Mouse (Mus musculus) liver, postnatal 0 days (tissue): ENCODE measurements around the gene Chmp6. TPM values are rescaled to one million over a fixed set of nuclear protein-coding genes. Genes with fewer than 3 reads are reported as not detected.

Experiments
- ATAC-seq: fragments of 200-750 bp; cut with Nextera tagmentation; 2 replicates; pipeline ENCODE4 v1.8.0; 2017; ENCODE audit warnings: mild to moderate bottlenecking, moderate library complexity
- DNase-seq: peaks from one replicate; pipeline ENCODE4 v3.0.0-alpha.2; 2016
- H3K27ac ChIP-seq: fragments of 300-500 bp; sonication (generic); 2 replicates; pipeline ENCODE4 v1.5.1; 2014; ENCODE audit warnings: antibody characterized with exemption, moderate library complexity, mild to moderate bottlenecking, low read depth
- H3K27me3 ChIP-seq: fragments of 300-500 bp; sonication (generic); 2 replicates; pipeline ENCODE4 v1.6.1; 2014; ENCODE audit warnings: low read length, control low read depth, mixed read lengths; ENCODE audit not compliant: insufficient read depth
- H3K36me3 ChIP-seq: fragments of 300-500 bp; sonication (generic); replicated peaks from 2 replicates; pipeline ENCODE4 v1.6.1; 2014; ENCODE audit warnings: mild to moderate bottlenecking, control low read depth, low read length, moderate library complexity, mixed read lengths; ENCODE audit not compliant: insufficient read depth
- H3K4me1 ChIP-seq: fragments of 300-500 bp; sonication (generic); 2 replicates; pipeline ENCODE4 v1.6.1; 2014; ENCODE audit warnings: antibody characterized with exemption, mild to moderate bottlenecking, control low read depth; ENCODE audit not compliant: insufficient read depth
- H3K4me2 ChIP-seq: fragments of 300-500 bp; sonication (generic); 2 replicates; pipeline ENCODE4 v1.6.1; 2014; ENCODE audit warnings: low read depth, mild to moderate bottlenecking, low read length, moderate library complexity, mixed read lengths
- H3K4me3 ChIP-seq: fragments of 300-500 bp; sonication (generic); 2 replicates; pipeline ENCODE4 v1.5.1; 2014; ENCODE audit warnings: low read depth, low read length
- H3K9ac ChIP-seq: fragments of 300-500 bp; sonication (generic); replicated peaks from 2 replicates; pipeline ENCODE4 v1.6.1; 2014; ENCODE audit warnings: mild to moderate bottlenecking, moderate library complexity
- H3K9me3 ChIP-seq: fragments of 300-500 bp; sonication (generic); 2 replicates; pipeline ENCODE4 v1.6.1; 2016; ENCODE audit warnings: mild to moderate bottlenecking, control low read depth, low read length, mixed read lengths
- CTCF ChIP-seq: sonication (generic); IDR thresholded peaks from 2 replicates; pipeline ENCODE4 v1.5.1; 2016; ENCODE audit warnings: antibody characterized with exemption, low read depth
- EP300 ChIP-seq: IDR thresholded peaks from 2 replicates; pipeline ENCODE4 v1.6.1; 2016; ENCODE audit warnings: antibody characterized with exemption, low read depth, mild to moderate bottlenecking
- WGBS: fragments of 180-500 bp; shearing (Covaris S2); extraction: QIAGEN DNeasy Blood & Tissue Kit; methylation state at CpG from one replicate; pipeline ENCODE4 v1.1.7; 2014; ENCODE audit not compliant: insufficient replicate concordance; 5-methylcytosine and 5-hydroxymethylcytosine counted together
- polyA plus RNA-seq: library from polyadenylated mRNA; unstranded; fragments of >200 nt; fragmentation: Nextera tagmentation; extraction: Ambion mirVana; gene quantifications from 2 replicates; pipeline ENCODE4 v1.2.1, GENCODE M21; 2015

The Chmp6 gene
- polyA plus RNA-seq, 1 experiment from 2014 or later = 30.5 TPM

DNA sequence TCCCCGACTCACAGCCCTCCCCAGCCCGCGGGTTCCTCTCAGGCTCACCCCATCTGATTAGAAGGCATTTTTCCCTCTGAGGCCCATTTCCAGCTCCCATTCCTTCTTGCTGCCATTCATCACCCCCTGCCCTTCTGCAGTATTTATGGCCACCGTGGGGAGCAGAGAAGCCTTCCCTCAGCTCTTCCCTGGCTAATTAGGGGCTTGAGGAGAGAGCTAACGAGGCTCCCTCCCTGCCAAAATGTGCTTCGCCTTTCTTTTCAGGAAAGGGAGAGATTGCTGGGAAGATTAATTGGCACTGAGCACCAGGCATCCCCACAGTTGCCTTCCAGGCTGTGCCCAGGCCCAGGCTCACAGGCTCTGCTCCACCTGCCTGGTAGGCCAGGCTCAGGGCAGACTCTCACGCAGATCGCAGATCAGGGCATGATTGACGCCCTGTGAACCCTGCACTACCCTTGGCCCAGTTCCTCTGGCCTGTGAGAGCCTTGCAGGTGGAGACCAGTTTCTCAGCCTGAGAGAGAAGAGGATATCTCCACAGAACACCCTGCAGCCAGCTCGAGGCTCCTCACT, 19.5 kb upstream of the Chmp6 start:
- WGBS = 67% methylated on average over 10 of the region's 10 CpGs
- peaks cover 34% of the 10 kb centered on the region for H3K36me3 ChIP-seq
- no peak for ATAC-seq

DNA sequence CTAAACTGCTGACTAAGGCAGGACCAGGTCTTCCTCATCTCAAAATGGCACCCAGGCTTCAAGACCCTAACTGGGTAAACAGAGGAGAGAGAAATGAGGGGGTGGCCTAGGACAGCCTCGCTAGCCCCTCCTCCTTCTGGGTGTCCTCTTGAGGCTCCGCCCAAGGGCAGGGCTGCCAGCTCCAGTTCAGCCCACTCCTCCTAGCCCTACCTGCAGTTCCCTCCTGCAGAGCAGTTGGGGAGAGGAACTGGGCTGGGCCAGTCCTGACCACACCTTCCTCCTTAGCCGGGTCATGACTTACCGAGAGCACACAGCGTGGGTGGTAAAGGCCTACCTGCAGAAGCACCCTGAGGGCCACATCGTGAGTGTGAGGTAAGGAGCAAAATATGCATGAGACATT, 18.6 kb upstream of the Chmp6 start:
- no peak for DNase-seq
- no peak overlapping the region for H3K27ac ChIP-seq
- no peaks in the 10 kb centered on the region for H3K4me1 ChIP-seq
- WGBS = 41% methylated on average over 6 of the region's 6 CpGs
- no peak overlapping the region for H3K9ac ChIP-seq
- no peak overlapping the region for H3K4me3 ChIP-seq
- peaks cover 28% of the 10 kb centered on the region for H3K36me3 ChIP-seq
- H3K9me3 ChIP-seq = no peaks in the 10 kb centered on the region
- H3K27me3 ChIP-seq = no peaks in the 10 kb centered on the region
- peak; percentile 36; the same call in 1 of the 2 replicates for ATAC-seq
- no peak overlapping the region for H3K4me2 ChIP-seq
- TF ChIP-seq EP300 = no peak
- TF ChIP-seq CTCF = no peak

More for the DNA sequence above, 19.5 kb upstream of the Chmp6 start:
- H3K27ac ChIP-seq = no peak overlapping the region
- no peak overlapping the region for H3K9ac ChIP-seq
- no peak for DNase-seq
- H3K4me3 ChIP-seq = no peak overlapping the region
- H3K9me3 ChIP-seq = no peaks in the 10 kb centered on the region
- H3K4me1 ChIP-seq = no peaks in the 10 kb centered on the region
- H3K27me3 ChIP-seq = no peaks in the 10 kb centered on the region
- H3K4me2 ChIP-seq = no peak overlapping the region
- TF ChIP-seq EP300 = no peak
- TF ChIP-seq CTCF = no peak

DNA sequence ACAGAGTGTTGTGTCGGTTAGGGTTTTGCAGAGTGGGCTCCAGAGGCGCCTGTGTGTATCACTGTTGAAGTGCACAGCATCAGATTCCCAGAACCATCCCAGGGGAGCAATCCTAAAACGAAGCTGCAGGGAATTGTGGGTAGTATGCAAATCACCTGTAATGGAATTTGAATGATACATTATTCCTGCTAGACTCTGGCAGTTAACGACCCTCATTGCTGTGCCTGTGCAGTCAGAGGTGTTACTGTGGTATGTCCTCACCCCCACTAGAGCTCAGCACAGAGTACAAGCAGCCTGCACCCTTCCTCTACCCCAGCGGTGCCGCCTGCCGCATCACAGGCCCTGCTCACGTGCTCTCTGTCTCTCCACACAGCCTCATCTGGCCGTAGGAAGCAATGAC, 16.2 kb upstream of the Chmp6 start:
- no peaks in the 10 kb centered on the region for H3K9me3 ChIP-seq
- TF ChIP-seq EP300 (no peak), CTCF (no peak)
- no peaks in the 10 kb centered on the region for H3K27me3 ChIP-seq
- no peak overlapping the region for H3K9ac ChIP-seq
- H3K4me2 ChIP-seq = no peak overlapping the region
- peaks cover 5% of the 10 kb centered on the region; the same call in 1 of the 2 replicates for H3K4me1 ChIP-seq
- H3K4me3 ChIP-seq = no peak overlapping the region
- H3K27ac ChIP-seq = no peak overlapping the region
- ATAC-seq (no peak), DNase-seq (no peak)
- peaks cover 13% of the 10 kb centered on the region for H3K36me3 ChIP-seq
- 76% methylated on average over 9 of the region's 9 CpGs for WGBS

DNA sequence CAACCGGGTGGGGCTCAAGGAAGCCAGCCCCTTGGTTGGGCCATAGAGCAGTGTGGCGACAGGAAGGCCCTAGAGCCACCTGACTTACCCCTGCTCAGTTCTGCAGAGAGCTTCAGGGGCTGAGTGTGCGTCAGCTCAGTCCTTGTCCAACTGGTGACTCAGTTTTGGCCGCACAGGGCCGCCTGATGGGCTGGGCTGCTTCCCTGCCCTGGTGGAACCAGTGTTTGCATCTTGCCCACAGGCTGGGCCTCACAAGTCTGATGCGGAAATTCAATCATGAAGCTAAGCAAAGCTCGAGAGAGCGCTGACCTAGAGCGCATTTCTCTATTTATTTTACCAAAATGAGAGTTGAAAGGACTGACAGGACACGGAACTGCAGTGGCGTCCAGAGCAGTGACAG, 14.3 kb upstream of the Chmp6 start:
- DNase-seq (no peak), ATAC-seq (no peak)
- H3K9me3 ChIP-seq = no peaks in the 10 kb centered on the region
- no peak overlapping the region for H3K9ac ChIP-seq
- 77% methylated on average over 11 of the region's 11 CpGs for WGBS
- peaks cover 13% of the 10 kb centered on the region for H3K36me3 ChIP-seq
- H3K4me1 ChIP-seq = peaks cover 5% of the 10 kb centered on the region; the same call in 1 of the 2 replicates
- no peaks in the 10 kb centered on the region for H3K27me3 ChIP-seq
- H3K4me2 ChIP-seq = no peak overlapping the region
- no peak overlapping the region for H3K4me3 ChIP-seq
- TF ChIP-seq CTCF = no peak
- no peak for TF ChIP-seq EP300
- no peak overlapping the region for H3K27ac ChIP-seq

DNA sequence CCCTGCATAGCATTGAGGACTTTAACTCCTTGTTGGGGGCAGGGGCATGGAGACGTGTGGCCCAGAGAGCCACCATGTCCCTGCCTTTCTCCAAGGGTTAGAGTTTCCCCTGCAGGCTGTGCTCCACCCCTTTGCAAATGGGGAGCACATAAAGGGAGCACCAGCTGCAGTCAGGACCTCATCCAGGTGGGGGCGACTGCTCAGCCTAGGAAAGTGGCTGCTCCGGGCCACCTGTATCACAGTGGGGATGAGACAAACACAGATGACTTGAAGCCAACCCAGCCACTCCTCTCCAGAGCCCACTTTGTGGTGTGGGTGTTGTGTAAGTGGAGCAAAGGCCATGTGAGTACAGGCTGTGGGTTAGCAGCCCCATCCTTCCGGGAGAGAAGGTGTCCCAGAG, 12.1 kb upstream of the Chmp6 start:
- ATAC-seq = no peak
- no peak for DNase-seq

DNA sequence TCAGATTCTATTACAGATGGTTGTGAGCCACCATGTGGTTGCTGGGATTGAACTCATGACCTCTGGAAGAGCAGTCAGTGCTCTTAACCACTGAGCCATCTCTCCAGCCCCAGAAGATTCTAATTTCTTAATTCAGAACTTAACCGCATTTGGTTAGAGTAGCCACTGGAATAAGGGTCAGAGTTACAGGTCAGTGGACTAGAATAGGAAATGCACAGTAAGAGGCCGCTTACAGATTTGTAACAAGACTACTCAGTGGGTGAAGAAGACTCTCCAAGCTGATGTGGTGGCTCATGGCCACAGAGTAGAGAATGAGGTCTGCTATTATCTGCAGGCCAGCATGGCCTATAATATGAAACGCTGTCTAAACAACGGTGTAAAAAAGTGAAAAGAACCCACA, 10.3 kb upstream of the Chmp6 start:
- Histone ChIP-seq H3K9ac (no peak overlapping the region), H3K4me3 (no peak overlapping the region), H3K36me3 (peaks cover 5% of the 10 kb centered on the region), H3K27me3 (0 out of 2 replicates have a peak, but pooled peaks cover 3% of the 10 kb centered on the region), H3K4me1 (peaks cover 5% of the 10 kb centered on the region; the same call in 1 of the 2 replicates), H3K9me3 (no peaks in the 10 kb centered on the region), H3K4me2 (no peak overlapping the region), H3K27ac (no peak overlapping the region)
- ATAC-seq (no peak), DNase-seq (no peak)
- no peak for TF ChIP-seq EP300
- no peak for TF ChIP-seq CTCF
- 78% methylated on average over 4 of the region's 4 CpGs for WGBS

More for the DNA sequence above, 12.1 kb upstream of the Chmp6 start:
- Histone ChIP-seq H3K4me3 (no peak overlapping the region), H3K36me3 (peaks cover 9% of the 10 kb centered on the region), H3K27ac (no peak overlapping the region), H3K9ac (no peak overlapping the region), H3K4me2 (no peak overlapping the region), H3K27me3 (0 out of 2 replicates have a peak, but pooled peaks cover 3% of the 10 kb centered on the region), H3K4me1 (peaks cover 5% of the 10 kb centered on the region; the same call in 1 of the 2 replicates), H3K9me3 (no peaks in the 10 kb centered on the region)
- TF ChIP-seq CTCF = no peak
- TF ChIP-seq EP300 = no peak
- WGBS = 48% methylated on average over 4 of the region's 4 CpGs
